Mouse (Mus musculus) heart, embryonic 10.5 days (tissue): ENCODE measurements at regions not wholly inside any gene's neighbourhood (a gene's known extent, or its start where the extent isn't known, plus 50 kb on each side); places are given as distances from the start of the nearest gene placed in this dataset.

Experiments used
- DNase-seq: peaks from one replicate; pipeline ENCODE4 v3.0.0-alpha.2; 2017; ENCODE audit warnings: low spot score
- H3K27ac ChIP-seq: fragments of 300-500 bp; sonication (generic); 2 replicates; pipeline ENCODE4 v1.5.1; 2016; ENCODE audit warnings: mild to moderate bottlenecking
- H3K27me3 ChIP-seq: fragments of 300-500 bp; sonication (generic); 2 replicates; pipeline ENCODE4 v1.6.1; 2016; ENCODE audit warnings: mild to moderate bottlenecking; ENCODE audit not compliant: poor library complexity, insufficient read depth, severe bottlenecking
- H3K36me3 ChIP-seq: fragments of 300-500 bp; sonication (generic); 2 replicates; pipeline ENCODE4 v1.6.1; 2016; ENCODE audit warnings: mild to moderate bottlenecking, moderate library complexity
- H3K4me1 ChIP-seq: fragments of 300-500 bp; sonication (generic); 2 replicates; pipeline ENCODE4 v1.6.1; 2016; ENCODE audit warnings: mild to moderate bottlenecking
- H3K4me3 ChIP-seq: fragments of 300-500 bp; sonication (generic); 2 replicates; pipeline ENCODE4 v1.5.1; 2016; ENCODE audit warnings: mild to moderate bottlenecking, moderate library complexity
- H3K9me3 ChIP-seq: fragments of 300-500 bp; sonication (generic); 2 replicates; pipeline ENCODE4 v1.6.1; 2016; ENCODE audit warnings: mild to moderate bottlenecking, moderate library complexity
- WGBS: fragments of 180-500 bp; shearing (Covaris S2); methylation state at CpG from one replicate; pipeline ENCODE4 v1.1.7; 2016; 5-methylcytosine and 5-hydroxymethylcytosine counted together

- no peak for DNase-seq
- WGBS = 70% methylated on average over 3 of the region's 3 CpGs
- Histone ChIP-seq H3K4me3 (no peak overlapping the region), H3K36me3 (no peaks in the 10 kb centered on the region), H3K27me3 (no peaks in the 10 kb centered on the region), H3K4me1 (no peaks in the 10 kb centered on the region), H3K27ac (no peak overlapping the region), H3K9me3 (no peaks in the 10 kb centered on the region)
These were observed 102.6 kb downstream of the Cyp26a1 start for GRCm38 (mm10) chr19:37800161-37800660.

DNA sequence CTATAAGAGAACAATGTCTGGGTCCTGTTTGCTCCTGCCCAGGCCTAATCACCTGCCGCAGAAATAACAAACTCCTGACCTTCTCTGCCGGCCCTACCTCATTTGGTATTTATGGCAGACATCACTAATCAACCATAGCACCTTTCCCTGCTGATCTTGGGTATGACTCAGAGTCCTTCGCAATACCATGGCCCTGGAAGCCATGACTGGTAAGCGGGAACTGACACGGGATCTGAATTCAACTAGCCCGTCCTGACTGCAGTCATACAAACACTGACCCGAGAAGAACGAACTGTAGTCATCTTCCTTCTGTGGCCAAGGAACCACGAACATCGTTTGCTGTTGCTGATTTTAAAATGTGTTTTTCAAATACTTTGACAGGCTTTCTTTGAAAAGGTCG, 112.1 kb downstream of the Cyp26a1 start:
- Histone ChIP-seq H3K27me3 (no peaks in the 10 kb centered on the region), H3K4me1 (peaks cover 9% of the 10 kb centered on the region)
- whole genome bisulfite sequencing = 87% methylated on average over 11 of the region's 11 CpGs

GRCm38 (mm10) chr19:37814089-37815073, 116.8 kb downstream of the Cyp26a1 start:
- WGBS = 11% methylated on average over 19 of the region's 19 CpGs
- H3K4me3 ChIP-seq = peak overlapping the region; percentile 42

More for the DNA sequence above, 112.1 kb downstream of the Cyp26a1 start:
- H3K27ac ChIP-seq = no peak overlapping the region
- no peaks in the 10 kb centered on the region for H3K36me3 ChIP-seq
- no peak for DNase-seq
- H3K4me3 ChIP-seq = no peak overlapping the region
- no peaks in the 10 kb centered on the region for H3K9me3 ChIP-seq

DNA sequence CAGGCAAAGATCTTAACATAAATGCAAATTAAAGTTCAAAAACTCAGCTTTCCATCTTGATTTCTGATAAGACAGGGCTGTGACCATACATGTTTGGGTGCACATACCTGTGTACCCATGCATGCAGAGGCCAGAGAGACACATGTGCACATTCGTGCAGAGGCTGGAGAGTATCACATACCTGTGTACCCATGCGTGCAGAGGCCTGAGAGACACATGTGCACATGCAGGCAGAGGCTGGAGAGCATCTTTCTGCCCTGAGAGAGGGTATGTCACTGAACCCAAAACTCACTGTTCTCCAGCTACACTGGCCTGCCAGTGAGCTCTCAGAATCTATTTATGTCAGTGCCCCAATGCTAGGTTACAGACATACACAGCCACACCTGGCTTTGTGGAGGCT, 118.0 kb downstream of the Cyp26a1 start:
- no peak for DNase-seq
- Histone ChIP-seq H3K27me3 (no peaks in the 10 kb centered on the region), H3K36me3 (no peaks in the 10 kb centered on the region), H3K4me1 (peaks cover 11% of the 10 kb centered on the region), H3K27ac (no peak overlapping the region), H3K9me3 (no peaks in the 10 kb centered on the region), H3K4me3 (no peak overlapping the region)
- 88% methylated on average over 2 of the region's 2 CpGs for WGBS

More at GRCm38 (mm10) chr19:37814089-37815073, 116.8 kb downstream of the Cyp26a1 start:
- H3K4me1 ChIP-seq = peaks cover 11% of the 10 kb centered on the region
- no peaks in the 10 kb centered on the region for H3K9me3 ChIP-seq
- H3K36me3 ChIP-seq = no peaks in the 10 kb centered on the region
- DNase-seq = no peak
- H3K27ac ChIP-seq = 0 out of 2 replicates have a peak overlapping the region, but pooled peaks have one; percentile 56
- H3K27me3 ChIP-seq = no peaks in the 10 kb centered on the region

DNA sequence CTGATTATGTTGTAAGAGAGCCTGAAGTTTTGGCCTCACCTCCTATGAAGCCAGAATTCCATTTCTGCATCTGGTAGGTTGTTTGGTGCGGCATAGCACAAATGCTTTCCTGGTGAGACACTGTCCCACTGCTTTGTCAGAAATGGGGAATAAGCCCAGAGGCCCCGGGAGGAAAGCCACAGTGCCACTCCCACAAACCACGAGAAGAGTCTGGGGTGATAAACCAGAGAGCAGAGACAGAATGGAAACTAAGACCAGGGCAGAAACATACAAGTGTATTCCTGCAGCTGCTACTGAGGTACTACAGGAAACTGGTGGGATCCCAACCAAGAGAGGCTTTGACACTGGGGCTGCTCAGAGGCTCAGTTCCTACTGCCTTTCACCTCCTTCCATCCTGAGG, 123.6 kb downstream of the Cyp26a1 start:
- 0 out of 2 replicates have a peak, but pooled peaks cover 3% of the 10 kb centered on the region for H3K4me1 ChIP-seq
- no peak for DNase-seq
- 40% methylated on average over 3 of the region's 3 CpGs for WGBS
- 0 out of 2 replicates have a peak, but pooled peaks cover 6% of the 10 kb centered on the region for H3K27me3 ChIP-seq
- H3K27ac ChIP-seq = no peak overlapping the region
- no peaks in the 10 kb centered on the region for H3K9me3 ChIP-seq
- H3K36me3 ChIP-seq = no peaks in the 10 kb centered on the region
- H3K4me3 ChIP-seq = no peak overlapping the region

DNA sequence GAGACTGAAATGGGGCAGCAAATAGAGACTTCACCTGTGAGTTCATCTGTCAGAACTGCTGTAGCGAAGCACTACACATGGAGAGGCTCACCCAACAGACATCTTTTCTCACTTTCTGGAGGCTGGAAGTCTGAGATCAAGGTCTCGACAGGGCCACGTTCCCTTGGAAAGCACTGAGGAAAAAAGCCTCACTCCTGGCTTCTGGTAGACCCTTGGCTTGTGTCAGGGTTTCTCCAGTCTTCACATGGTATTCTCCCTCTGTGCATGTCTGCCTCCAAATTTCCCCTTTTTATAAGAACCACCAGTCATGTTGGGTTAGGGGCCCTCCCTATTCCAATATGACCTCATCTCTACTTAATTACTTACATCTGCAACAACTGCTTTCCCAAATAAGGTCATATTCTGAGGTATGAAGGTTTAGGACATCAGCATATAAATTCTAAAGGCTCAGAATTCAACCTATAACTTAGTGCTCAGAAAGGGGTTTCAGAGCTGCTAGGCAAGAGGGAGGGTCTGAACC, 124.1 kb downstream of the Cyp26a1 start:
- no peak overlapping the region for H3K4me3 ChIP-seq

GRCm38 (mm10) chr19:37824155-37824554, 126.6 kb downstream of the Cyp26a1 start:
- 67% methylated on average over 5 of the region's 5 CpGs for WGBS
- 0 out of 2 replicates have a peak, but pooled peaks cover 3% of the 10 kb centered on the region for H3K4me1 ChIP-seq
- no peak for DNase-seq
- H3K27ac ChIP-seq = no peak overlapping the region
- H3K27me3 ChIP-seq = 0 out of 2 replicates have a peak, but pooled peaks cover 6% of the 10 kb centered on the region
- H3K4me3 ChIP-seq = no peak overlapping the region
- no peaks in the 10 kb centered on the region for H3K9me3 ChIP-seq
- no peaks in the 10 kb centered on the region for H3K36me3 ChIP-seq

More for the DNA sequence above, 124.1 kb downstream of the Cyp26a1 start:
- H3K27ac ChIP-seq = no peak overlapping the region
- no peak for DNase-seq
- H3K4me1 ChIP-seq = 0 out of 2 replicates have a peak, but pooled peaks cover 3% of the 10 kb centered on the region
- 0 out of 2 replicates have a peak, but pooled peaks cover 6% of the 10 kb centered on the region for H3K27me3 ChIP-seq
- 81% methylated on average over 3 of the region's 3 CpGs for WGBS
- H3K9me3 ChIP-seq = no peaks in the 10 kb centered on the region
- H3K36me3 ChIP-seq = no peaks in the 10 kb centered on the region

DNA sequence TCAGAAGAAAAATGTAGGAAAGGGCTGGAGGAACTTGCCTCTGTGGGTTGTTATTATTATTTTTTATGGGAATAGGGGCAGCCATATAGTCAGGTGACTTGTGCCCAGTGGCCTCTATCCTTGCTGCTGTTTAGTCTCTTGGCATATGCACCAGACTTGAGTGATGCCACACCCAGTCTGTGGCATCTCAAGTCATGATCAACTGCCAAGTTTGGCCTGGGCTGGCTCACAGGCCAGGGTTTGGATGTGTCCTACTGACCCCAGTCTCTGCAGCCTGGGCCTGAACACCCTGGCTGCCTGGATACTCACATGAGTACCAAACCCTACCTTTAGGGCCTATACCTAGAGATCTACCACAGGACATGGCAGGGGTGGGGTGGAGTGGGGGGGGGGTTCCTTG, 133.8 kb downstream of the Cyp26a1 start:
- Histone ChIP-seq H3K36me3 (no peaks in the 10 kb centered on the region), H3K4me3 (no peak overlapping the region), H3K9me3 (no peaks in the 10 kb centered on the region), H3K4me1 (no peaks in the 10 kb centered on the region), H3K27me3 (no peaks in the 10 kb centered on the region), H3K27ac (no peak overlapping the region)
- DNase-seq = no peak

DNA sequence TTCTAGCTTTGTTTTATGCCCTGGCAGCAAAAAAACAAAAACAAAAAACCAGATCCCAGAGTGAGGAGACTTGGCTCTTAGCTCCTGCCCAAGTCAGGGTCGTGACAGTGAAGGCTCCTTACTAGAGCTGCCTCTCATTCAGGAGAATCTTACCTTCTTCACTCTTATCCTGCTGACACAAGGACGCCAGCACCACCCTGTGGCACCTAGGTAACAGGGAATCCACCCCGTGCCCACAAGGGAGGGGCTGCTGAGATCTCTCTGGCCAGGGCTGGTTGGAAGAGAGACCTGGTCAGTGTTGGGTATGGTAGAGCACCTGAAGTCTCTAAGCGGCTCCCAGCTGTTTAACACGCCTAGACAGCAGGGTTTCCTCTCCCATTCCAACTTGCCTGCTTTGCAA, 139.3 kb downstream of the Cyp26a1 start:
- Histone ChIP-seq H3K4me1 (peaks cover 15% of the 10 kb centered on the region), H3K27ac (peak overlapping the region; percentile 37; the same call in 1 of the 2 replicates), H3K36me3 (no peaks in the 10 kb centered on the region), H3K4me3 (no peak overlapping the region), H3K27me3 (no peaks in the 10 kb centered on the region), H3K9me3 (no peaks in the 10 kb centered on the region)
- WGBS = 48% methylated on average over 5 of the region's 5 CpGs
- DNase-seq = no peak
